Mouse (Mus musculus): ENCODE results near the gene Rab5if. TPM values are rescaled to one million over a fixed set of nuclear protein-coding genes. Genes with fewer than 3 reads are reported as not detected.

Gene Rab5if
- polyA plus RNA-seq, 1 experiment from 2014 or later = 266 TPM

DNA sequence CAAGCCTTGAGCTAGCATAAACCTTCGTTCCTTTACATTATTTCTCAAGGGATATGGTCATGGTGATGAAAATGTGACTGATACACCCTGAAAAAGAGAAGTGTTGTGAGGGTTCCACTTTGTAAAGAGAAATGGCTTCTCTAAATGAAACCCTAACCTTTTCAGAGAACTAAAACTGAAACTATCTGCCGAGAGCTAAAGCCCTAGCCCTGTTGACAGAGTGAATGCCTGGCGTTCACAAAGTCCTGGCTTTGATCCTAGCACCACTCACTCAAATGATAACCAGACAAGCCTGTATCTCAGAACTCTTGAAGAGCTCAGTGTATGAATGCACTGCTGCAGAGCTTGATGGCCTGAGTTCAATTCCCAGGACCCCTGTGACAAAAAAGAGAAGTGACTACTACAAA is 5.5 kb upstream of the Rab5if start:
- Histone ChIP-seq H3K4me1 (peaks cover 17% of the 10 kb centered on the region), H3K9ac (no peak overlapping the region), H3K36me3 (peaks cover 51% of the 10 kb centered on the region), H3K4me3 (no peak overlapping the region), H3K27me3 (replicated peaks) (no peaks in the 10 kb centered on the region), H3K27ac (peak overlapping the region; percentile 60), H3K9me3 (replicated peaks) (no peaks in the 10 kb centered on the region), H3K4me2 (no peak overlapping the region)
- WGBS (ENCODE audit: insufficient replicate concordance) = 71% methylated on average over 3 of the region's 3 CpGs
- ATAC-seq = no peak

GRCm38 (mm10) chr2:156857835-156858234 is 5.1 kb upstream of the Rab5if start, which contains the start of gene 4930518I15Rik:
4930518I15Rik (minus strand) TSS chr2:156857946.
- Histone ChIP-seq H3K27ac (peak within 1 kb of the TSS; percentile 60), H3K9ac (no peak within 1 kb of the TSS), H3K4me2 (no peak within 1 kb of the TSS), H3K9me3 (replicated peaks) (no peaks in the 10 kb centered on the region), H3K27me3 (replicated peaks) (no peaks in the 10 kb centered on the region), H3K4me1 (peaks cover 17% of the 10 kb centered on the region), H3K4me3 (no peak within 1 kb of the TSS), H3K36me3 (peaks cover 51% of the 10 kb centered on the region)
- WGBS (ENCODE audit: insufficient replicate concordance) = 81% methylated on average over 2 of the region's 2 CpGs
- no peak for ATAC-seq

GRCm38 (mm10) chr2:156858671-156859070 is 4.3 kb upstream of the Rab5if start:
- 81% methylated on average over 7 of the region's 7 CpGs for WGBS (ENCODE audit: insufficient replicate concordance)
- peaks cover 17% of the 10 kb centered on the region for H3K4me1 ChIP-seq
- peaks cover 49% of the 10 kb centered on the region for H3K36me3 ChIP-seq
- no peak overlapping the region for H3K4me3 ChIP-seq
- H3K9me3 ChIP-seq (replicated peaks) = no peaks in the 10 kb centered on the region
- no peak overlapping the region for H3K27ac ChIP-seq
- no peak for ATAC-seq
- H3K27me3 ChIP-seq (replicated peaks) = no peaks in the 10 kb centered on the region
- no peak overlapping the region for H3K9ac ChIP-seq
- H3K4me2 ChIP-seq = no peak overlapping the region

DNA sequence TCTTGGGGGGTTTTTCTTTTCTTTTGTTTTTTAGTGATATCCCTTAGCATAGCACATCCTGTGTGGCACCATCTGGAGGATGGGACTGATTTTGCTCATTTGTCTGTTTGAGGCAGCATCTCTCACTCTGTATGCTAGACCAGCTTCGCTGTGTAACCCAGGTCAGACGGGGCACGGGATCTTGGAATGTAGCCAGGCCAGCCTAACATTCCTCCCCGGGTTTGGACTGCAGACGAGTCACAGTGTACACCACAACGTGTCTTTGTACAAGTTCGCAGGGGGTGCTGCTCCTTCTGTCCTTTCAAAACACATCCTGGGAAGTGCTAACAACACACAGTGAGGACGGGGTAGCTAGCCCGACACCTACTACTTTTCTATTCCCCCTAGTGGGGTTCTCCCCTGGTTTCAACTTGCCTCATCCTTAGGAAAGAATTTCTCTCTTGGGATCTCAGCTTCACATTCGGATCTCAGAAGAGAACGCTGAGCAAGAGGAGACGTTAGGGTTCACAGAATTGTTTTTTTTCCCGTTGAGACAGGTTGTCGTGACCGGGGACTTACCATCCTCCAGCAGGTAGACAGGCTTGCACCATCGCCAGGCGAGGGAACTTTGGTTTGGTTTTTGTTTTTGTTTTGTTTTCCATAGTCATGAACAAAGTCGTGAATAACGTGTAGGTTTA is 749 bp upstream of the Rab5if start:
- H3K36me3 ChIP-seq = peaks cover 50% of the 10 kb centered on the region

DNA sequence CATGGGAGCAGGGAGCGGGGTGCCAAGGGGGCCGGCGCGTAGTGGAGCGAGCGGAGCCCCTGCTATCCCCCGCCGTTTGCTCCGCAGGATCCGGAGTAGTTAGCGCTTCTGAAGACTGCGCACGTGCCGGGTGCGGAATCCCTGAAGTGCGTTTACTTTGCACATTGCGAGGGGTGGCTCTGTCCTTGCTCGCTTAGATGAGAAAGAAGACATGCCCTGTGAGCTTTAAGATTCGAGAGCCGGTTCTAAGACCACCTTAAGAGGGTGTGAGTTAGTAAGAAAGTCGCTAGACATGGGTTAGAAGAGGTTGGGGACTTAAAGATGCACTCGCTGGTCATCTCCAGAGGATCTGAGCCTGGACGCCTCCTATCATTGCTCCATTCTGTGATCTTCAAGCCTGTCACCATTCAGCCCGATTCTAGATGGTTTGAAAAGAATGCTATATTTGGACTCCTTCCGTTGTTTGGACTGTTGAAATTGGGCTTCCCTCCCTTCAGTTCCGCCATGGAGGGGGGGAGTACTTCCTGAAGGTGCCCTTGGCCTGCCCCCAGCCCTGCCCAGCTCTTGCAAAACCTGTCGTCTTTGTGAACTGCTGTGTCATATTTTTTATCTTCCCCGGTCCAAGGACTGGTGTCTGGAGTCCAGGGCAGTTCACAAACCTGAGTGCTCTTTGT is 696 bp downstream of the Rab5if start:
- peak overlapping the region; percentile 75 for H3K4me2 ChIP-seq
- under 1% methylated on average over 28 of the region's 28 CpGs for WGBS (ENCODE audit: insufficient replicate concordance)
- no peaks in the 10 kb centered on the region for H3K9me3 ChIP-seq (replicated peaks)
- peak overlapping the region; percentile 99 for H3K9ac ChIP-seq
- peak overlapping the region; percentile 96 for H3K27ac ChIP-seq
- ATAC-seq = peak; percentile 57
- H3K27me3 ChIP-seq (replicated peaks) = no peaks in the 10 kb centered on the region
- peak overlapping the region; percentile 97 for H3K4me3 ChIP-seq
- H3K36me3 ChIP-seq = peaks cover 53% of the 10 kb centered on the region
- H3K4me1 ChIP-seq = peaks cover 51% of the 10 kb centered on the region

More for the DNA sequence above, 749 bp upstream of the Rab5if start:
- H3K4me3 ChIP-seq = peak overlapping the region; percentile 97
- H3K9ac ChIP-seq = peak overlapping the region; percentile 80
- WGBS (ENCODE audit: insufficient replicate concordance) = under 1% methylated on average over 19 of the region's 19 CpGs
- peak overlapping the region; percentile 96 for H3K27ac ChIP-seq
- no peaks in the 10 kb centered on the region for H3K9me3 ChIP-seq (replicated peaks)
- no peaks in the 10 kb centered on the region for H3K27me3 ChIP-seq (replicated peaks)
- ATAC-seq = no peak
- peaks cover 43% of the 10 kb centered on the region for H3K4me1 ChIP-seq
- H3K4me2 ChIP-seq = peak overlapping the region; percentile 75

DNA sequence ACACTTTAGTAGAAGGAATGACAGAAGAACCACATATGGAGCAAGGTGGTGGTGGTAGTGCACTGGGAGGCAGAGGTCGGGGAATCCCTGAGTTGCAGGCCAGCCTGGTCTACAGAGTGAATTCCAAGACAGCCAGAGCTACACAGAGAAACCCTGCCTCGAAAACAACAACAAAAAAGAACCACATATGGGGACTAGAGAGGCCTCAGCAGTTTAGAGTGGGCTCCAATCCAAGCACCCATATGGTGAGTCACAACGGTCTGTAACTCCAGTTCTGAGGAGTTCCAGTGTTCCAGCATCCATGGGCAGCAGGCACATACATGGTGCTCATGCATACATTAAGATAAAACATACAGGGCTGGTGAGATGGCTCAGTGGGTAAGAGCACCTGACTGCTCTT is 1.6 kb downstream of the Rab5if start:
- Histone ChIP-seq H3K4me1 (peaks cover 59% of the 10 kb centered on the region), H3K9ac (peak overlapping the region; percentile 99), H3K9me3 (replicated peaks) (no peaks in the 10 kb centered on the region), H3K4me2 (peak overlapping the region; percentile 75), H3K27ac (peak overlapping the region; percentile 96), H3K4me3 (peak overlapping the region; percentile 97), H3K27me3 (replicated peaks) (no peaks in the 10 kb centered on the region), H3K36me3 (peaks cover 55% of the 10 kb centered on the region)
- no peak for ATAC-seq
- 68% methylated on average over 3 of the region's 3 CpGs for WGBS (ENCODE audit: insufficient replicate concordance)

- Histone ChIP-seq H3K27me3 (replicated peaks) (no peaks in the 10 kb centered on the region), H3K4me3 (no peak overlapping the region), H3K4me2 (no peak overlapping the region), H3K36me3 (peaks cover 97% of the 10 kb centered on the region), H3K27ac (peak overlapping the region; percentile 39; the same call in 1 of the 2 replicates), H3K9me3 (replicated peaks) (no peaks in the 10 kb centered on the region), H3K9ac (no peak overlapping the region), H3K4me1 (peaks cover 60% of the 10 kb centered on the region)
- ATAC-seq = no peak
- 68% methylated on average over 8 of the region's 8 CpGs for WGBS (ENCODE audit: insufficient replicate concordance)
Observed at GRCm38 (mm10) chr2:156868994-156869393, 6.1 kb downstream of the Rab5if start.

DNA sequence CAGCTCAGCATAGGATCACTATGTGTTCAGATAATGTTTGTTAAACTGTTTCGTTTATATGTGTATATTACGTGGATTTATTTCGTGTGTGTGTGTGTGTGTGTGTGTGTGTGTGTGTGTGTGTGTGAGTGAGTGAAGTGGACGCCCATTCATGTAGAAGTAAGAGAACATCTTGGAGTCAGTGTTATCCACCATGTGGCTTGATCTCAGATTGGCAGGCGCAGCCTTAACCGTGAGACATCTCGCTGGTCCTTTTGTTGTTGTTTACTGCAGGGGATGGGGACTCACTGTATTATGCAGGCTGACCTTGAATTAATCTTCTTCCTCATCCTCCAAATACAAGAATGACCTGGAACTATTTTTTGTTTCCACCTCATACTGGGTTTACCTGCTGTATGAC is 6.6 kb downstream of the Rab5if start:
- no peak overlapping the region for H3K27ac ChIP-seq
- no peak overlapping the region for H3K9ac ChIP-seq
- H3K4me3 ChIP-seq = no peak overlapping the region
- no peak for ATAC-seq
- no peaks in the 10 kb centered on the region for H3K9me3 ChIP-seq (replicated peaks)
- H3K4me1 ChIP-seq = peaks cover 60% of the 10 kb centered on the region
- H3K36me3 ChIP-seq = peaks cover 100% of the 10 kb centered on the region
- H3K4me2 ChIP-seq = no peak overlapping the region
- 87% methylated on average over 7 of the region's 7 CpGs for WGBS (ENCODE audit: insufficient replicate concordance)
- H3K27me3 ChIP-seq (replicated peaks) = no peaks in the 10 kb centered on the region

- 0 out of 2 replicates have a peak overlapping the region, but pooled peaks have one; percentile 21 for H3K27ac ChIP-seq
- H3K4me1 ChIP-seq = peaks cover 54% of the 10 kb centered on the region
- H3K4me2 ChIP-seq = no peak overlapping the region
- no peak overlapping the region for H3K9ac ChIP-seq
- no peak for ATAC-seq
- no peaks in the 10 kb centered on the region for H3K9me3 ChIP-seq (replicated peaks)
- WGBS (ENCODE audit: insufficient replicate concordance) = 49% methylated on average over 6 of the region's 6 CpGs
- H3K27me3 ChIP-seq (replicated peaks) = no peaks in the 10 kb centered on the region
- H3K4me3 ChIP-seq = no peak overlapping the region
- peaks cover 100% of the 10 kb centered on the region for H3K36me3 ChIP-seq
Observed at GRCm38 (mm10) chr2:156870519-156870918, 7.6 kb downstream of the Rab5if start.

DNA sequence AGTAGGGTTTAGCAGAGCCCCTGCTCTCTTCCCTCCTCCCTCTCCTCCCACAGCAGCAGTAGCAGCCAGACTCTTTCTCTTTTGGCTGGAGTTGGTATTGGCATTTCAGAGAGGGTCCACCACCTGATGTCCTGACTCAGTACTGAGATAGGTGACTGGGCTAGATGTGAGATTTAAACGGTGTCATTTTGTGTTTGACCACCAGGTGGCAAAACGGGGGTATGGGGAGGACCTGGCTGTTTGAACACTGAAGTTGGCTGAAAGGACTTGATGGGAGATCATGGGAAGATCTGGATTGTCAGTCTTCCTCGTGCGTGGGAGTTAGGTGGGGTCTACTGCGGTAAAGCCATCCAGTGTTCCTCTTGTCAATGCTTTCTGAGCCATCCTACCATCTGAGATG is 10.7 kb downstream of the Rab5if start:
- Histone ChIP-seq H3K4me3 (no peak overlapping the region), H3K4me2 (peak overlapping the region; percentile 31; the same call in 1 of the 2 replicates), H3K27ac (peak overlapping the region; percentile 45; the same call in 1 of the 2 replicates), H3K9me3 (replicated peaks) (no peaks in the 10 kb centered on the region), H3K4me1 (peaks cover 52% of the 10 kb centered on the region), H3K36me3 (peaks cover 73% of the 10 kb centered on the region), H3K9ac (peak overlapping the region; percentile 55), H3K27me3 (replicated peaks) (no peaks in the 10 kb centered on the region)
- 24% methylated on average over 5 of the region's 5 CpGs for WGBS (ENCODE audit: insufficient replicate concordance)
- peak; percentile 65 for ATAC-seq

DNA sequence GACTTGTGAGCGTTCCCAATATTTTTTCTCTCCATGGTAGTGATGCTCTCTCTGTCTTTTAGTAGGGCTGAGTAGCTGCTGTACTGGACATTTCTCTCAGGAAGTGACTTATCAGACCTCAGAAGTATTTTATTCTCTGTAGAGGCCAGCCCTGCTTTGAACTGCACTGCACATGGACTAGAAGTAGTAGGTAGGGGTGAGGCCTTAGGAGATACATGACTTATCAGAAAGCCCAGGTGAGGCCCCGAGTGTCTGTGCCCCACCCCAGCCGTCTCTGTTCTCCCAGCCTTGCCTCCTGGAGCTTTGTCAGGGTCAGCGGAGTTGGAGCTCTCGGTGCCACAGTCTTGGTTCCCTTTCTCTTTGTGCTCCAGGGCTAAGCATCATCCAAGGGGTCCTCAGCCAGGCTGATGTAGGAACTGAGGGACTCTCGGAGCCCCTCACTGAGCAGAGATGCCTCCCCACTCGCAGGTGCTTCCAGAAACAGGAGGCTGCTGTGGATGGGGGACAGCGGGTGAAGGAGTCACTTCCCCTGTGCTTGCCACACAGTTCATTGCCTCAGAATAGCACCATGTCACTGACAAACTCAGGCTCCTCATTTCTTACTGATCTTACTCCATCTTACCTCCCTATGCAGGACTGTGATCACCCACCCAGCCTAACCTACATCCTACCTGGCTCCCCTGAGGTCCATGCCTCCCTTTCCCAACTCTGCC is 11.3 kb downstream of the Rab5if start:
- Histone ChIP-seq H3K4me2 (peak overlapping the region; percentile 31; the same call in 1 of the 2 replicates), H3K4me3 (no peak overlapping the region), H3K9me3 (replicated peaks) (no peaks in the 10 kb centered on the region), H3K9ac (peak overlapping the region; percentile 55), H3K4me1 (peaks cover 52% of the 10 kb centered on the region), H3K36me3 (peaks cover 67% of the 10 kb centered on the region), H3K27me3 (replicated peaks) (no peaks in the 10 kb centered on the region), H3K27ac (peak overlapping the region; percentile 45; the same call in 1 of the 2 replicates)
- ATAC-seq = 0 out of 2 replicates have a peak, but pooled peaks have one; percentile 40
- 66% methylated on average over 8 of the region's 8 CpGs for WGBS (ENCODE audit: insufficient replicate concordance)

Measured in liver, embryonic 12.5 days (tissue).